Mouse (Mus musculus): ENCODE measurements at regions not wholly inside any gene's neighbourhood (a gene's known extent, or its start where the extent isn't known, plus 50 kb on each side); places are given as distances from the start of the nearest gene placed in this dataset.
A peak's percentile ranks its signal among the peaks of the same experiment; 100 is the strongest.

DNA sequence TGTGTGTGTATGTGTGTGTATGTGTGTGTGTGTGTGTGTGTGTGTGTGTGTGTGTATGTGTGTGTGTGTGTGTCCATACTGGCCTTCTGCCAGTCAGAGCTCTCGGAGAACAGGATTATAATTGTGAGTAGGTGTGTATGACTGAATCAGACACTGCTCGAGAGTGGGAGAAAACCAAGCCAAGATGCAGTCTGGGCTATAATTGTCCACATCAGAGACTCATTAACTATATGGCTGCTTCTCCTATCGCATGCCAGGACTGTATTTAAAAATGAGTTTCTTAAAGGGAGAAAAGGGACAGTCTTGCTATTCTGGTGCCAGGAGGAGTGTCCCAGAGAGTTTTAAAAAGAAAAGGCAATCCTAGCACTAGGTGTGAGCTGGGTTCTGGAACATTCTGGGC is 58.7 kb upstream of the Adpgk start:
- DNase-seq (ENCODE audit: low read depth) = peak; percentile 28

DNA sequence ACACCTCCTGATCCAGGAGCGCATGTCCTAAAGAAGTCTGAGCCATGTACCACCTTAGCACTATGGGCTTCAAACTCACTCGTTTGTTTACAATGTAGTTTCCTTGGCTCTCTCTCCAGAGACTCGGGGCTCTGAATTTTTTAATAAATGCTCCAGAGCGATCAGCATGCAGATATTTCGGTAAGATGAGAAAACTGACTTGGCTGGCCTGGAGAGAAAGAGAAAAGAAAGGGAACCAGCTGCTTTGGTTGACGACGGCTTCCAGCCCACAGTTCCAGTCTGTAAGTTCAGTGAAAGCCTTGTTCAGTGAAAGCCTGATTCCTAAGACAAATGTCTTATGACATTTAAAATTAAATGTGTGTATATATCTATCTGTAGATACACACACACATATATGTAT is 59.4 kb upstream of the Adpgk start:
- DNase-seq (ENCODE audit: low read depth) = no peak
- TF ChIP-seq CTCF (IDR thresholded peaks at IDR 0.05; ENCODE audit: borderline replicate concordance, extremely low read depth, insufficient read depth, insufficient read length) = no peak
- no peak for TF ChIP-seq POLR2A (IDR thresholded peaks at IDR 0.05; ENCODE audit: borderline replicate concordance, extremely low read depth, insufficient read depth, insufficient read length, poor library complexity, severe bottlenecking)

More for the DNA sequence above, 58.7 kb upstream of the Adpgk start:
- no peak for TF ChIP-seq POLR2A (IDR thresholded peaks at IDR 0.05; ENCODE audit: borderline replicate concordance, extremely low read depth, insufficient read depth, insufficient read length, poor library complexity, severe bottlenecking)

DNA sequence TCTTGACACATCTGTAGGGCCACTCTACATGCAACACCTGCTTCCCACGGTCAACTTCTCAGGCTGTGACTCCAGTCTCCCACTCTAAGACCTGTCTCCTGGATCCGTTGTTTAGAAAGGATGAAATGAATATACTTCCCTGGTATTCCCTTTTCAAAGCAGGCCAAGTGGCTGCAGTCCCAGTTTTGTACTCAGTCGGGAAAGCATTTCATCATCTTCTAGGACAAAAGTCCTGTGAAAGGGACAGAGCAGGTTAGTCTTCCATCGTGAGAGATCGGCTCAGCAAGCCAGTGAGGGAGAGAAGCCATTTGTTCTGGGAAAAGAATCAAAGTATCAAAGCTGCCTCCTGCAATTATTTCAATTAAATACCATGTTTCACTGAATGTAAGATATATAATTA is 60.2 kb upstream of the Adpgk start:
- peak; percentile 32 for DNase-seq (ENCODE audit: low read depth)
- TF ChIP-seq CTCF (IDR thresholded peaks at IDR 0.05; ENCODE audit: borderline replicate concordance, extremely low read depth, insufficient read depth, insufficient read length) = no peak
- TF ChIP-seq POLR2A (IDR thresholded peaks at IDR 0.05; ENCODE audit: borderline replicate concordance, extremely low read depth, insufficient read depth, insufficient read length, poor library complexity, severe bottlenecking) = no peak

DNA sequence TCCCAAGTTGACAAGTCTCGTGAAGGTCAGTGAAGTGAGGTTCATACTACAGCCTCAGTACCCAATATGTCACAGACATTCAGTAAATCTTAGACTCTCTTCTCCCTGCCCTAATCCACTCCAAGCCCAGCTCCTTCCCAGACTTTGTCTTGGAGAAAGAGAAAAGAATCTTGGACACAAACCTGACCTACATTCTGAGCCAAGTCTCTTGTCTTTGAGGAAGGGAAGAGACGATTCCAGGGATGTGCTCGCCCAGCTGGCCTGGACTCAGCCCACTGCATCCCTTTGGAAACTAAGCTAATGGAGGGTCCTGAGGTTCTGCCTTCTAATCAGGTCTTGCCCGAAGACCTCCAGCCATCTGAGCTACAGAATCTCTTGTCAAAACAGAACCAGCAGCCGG is 61.2 kb upstream of the Adpgk start:
- no peak for DNase-seq (ENCODE audit: low read depth)

DNA sequence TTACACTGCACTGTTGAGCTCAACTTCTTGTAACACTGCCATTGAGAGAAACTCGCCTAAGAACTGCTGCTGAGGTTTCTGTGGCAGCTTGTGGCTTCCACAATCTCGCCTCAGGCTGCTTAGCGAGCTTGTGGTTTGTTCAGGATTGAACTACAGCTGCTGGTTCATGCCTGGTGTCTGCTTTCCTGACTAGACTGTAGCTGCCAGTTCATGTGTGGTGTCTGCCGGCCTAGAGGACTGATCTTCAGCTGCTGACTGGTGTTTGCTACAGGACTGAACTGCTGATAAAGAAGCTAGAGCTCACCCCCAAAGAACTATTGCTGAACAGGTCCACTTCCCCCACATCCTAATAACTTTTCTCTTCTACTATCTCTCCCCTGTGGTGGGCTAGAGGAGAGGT is 63.4 kb upstream of the Adpgk start:
- DNase-seq (ENCODE audit: low read depth) = no peak
- TF ChIP-seq POLR2A (IDR thresholded peaks at IDR 0.05; ENCODE audit: borderline replicate concordance, extremely low read depth, insufficient read depth, insufficient read length, poor library complexity, severe bottlenecking) (no peak), CTCF (IDR thresholded peaks at IDR 0.05; ENCODE audit: borderline replicate concordance, extremely low read depth, insufficient read depth, insufficient read length) (no peak)

More for the DNA sequence above, 61.2 kb upstream of the Adpgk start:
- TF ChIP-seq POLR2A (IDR thresholded peaks at IDR 0.05; ENCODE audit: borderline replicate concordance, extremely low read depth, insufficient read depth, insufficient read length, poor library complexity, severe bottlenecking) (no peak), CTCF (IDR thresholded peaks at IDR 0.05; ENCODE audit: borderline replicate concordance, extremely low read depth, insufficient read depth, insufficient read length) (no peak)

DNA sequence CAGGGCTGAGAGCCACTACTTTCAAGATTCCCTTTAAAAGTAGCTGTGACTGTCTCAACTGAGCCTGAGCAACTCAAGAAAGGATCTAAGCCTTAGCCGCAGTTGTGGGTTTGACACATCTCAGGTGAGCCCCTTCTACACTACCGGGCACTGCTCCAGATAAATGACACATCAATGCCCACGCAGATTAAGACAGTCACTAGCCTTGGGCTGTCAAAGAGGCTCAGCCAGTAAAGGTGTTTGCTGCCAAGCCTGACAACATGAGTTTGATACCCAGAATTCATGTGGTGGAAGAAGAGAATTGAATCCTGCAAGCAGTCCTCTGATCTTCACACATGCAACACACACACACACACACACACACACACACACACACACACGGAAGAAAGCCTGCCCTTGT is 65.0 kb upstream of the Adpgk start:
- TF ChIP-seq CTCF (IDR thresholded peaks at IDR 0.05; ENCODE audit: borderline replicate concordance, extremely low read depth, insufficient read depth, insufficient read length) (no peak), POLR2A (IDR thresholded peaks at IDR 0.05; ENCODE audit: borderline replicate concordance, extremely low read depth, insufficient read depth, insufficient read length, poor library complexity, severe bottlenecking) (no peak)
- no peak for DNase-seq (ENCODE audit: low read depth)

DNA sequence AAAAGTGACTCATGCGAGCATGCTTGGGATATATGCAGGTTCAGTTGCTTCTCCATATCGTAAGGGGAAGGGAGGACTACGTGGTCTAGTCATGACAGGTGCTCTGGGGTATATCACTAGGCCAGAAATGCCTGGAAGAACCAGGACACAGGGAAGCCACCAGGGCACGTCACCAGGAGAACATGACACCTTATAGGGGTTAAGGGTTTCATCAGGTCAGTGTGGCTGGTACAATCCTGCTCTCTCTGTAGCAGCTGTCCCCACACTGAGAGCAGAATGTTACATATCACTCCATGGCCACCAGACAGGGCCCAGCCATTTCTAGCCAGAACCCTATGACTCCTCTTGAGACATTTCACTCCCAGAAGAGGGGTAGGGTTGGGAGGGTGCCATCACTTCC is 72.1 kb upstream of the Adpgk start:
- no peak for DNase-seq (ENCODE audit: low read depth)
- TF ChIP-seq CTCF (IDR thresholded peaks at IDR 0.05; ENCODE audit: borderline replicate concordance, extremely low read depth, insufficient read depth, insufficient read length) = no peak
- TF ChIP-seq POLR2A (IDR thresholded peaks at IDR 0.05; ENCODE audit: borderline replicate concordance, extremely low read depth, insufficient read depth, insufficient read length, poor library complexity, severe bottlenecking) = no peak

DNA sequence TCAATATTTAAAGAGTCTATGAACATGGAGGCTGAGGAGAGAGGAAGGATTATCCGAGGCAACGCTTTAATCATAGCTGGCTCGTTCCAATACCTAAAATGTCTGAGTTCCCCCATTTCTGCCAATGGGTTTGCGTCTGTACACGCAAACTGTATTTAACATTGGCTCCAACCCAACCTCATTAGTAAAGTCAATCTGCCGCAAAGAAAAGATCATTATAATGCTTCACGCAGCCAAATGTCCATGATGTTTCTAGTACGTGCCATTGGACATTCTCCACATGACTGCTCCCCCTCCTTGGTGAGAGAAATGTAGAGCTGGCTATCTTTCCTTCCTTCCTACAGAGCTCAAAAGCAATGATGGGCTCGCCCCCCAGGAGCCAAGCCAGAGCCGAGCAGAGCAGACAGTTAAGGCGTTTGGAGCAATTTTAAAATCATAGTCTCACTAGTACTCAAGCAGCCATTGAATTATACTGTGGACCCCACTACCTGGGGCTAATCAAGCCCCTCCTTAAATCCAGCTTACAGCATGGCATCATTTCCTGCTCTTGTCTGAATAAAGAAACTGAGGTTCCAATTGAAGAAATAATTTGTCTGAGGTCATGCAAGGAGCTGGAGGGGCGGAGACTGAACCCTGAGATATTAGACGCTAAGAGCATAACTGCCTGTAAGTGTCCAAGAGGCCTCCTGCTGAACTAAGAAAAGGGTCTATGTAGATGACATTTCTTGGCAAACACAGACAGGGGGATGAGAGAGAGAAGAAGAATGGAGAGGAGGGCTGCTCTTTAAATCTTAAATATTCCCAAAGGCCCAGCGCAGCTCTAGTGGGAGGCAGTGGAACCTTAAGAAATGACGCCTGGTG is 88.5 kb upstream of the Adpgk start:
- peak; percentile 89 for DNase-seq (ENCODE audit: low read depth)
- TF ChIP-seq POLR2A (IDR thresholded peaks at IDR 0.05; ENCODE audit: borderline replicate concordance, extremely low read depth, insufficient read depth, insufficient read length, poor library complexity, severe bottlenecking) = no peak
- TF ChIP-seq CTCF (IDR thresholded peaks at IDR 0.05; ENCODE audit: borderline replicate concordance, extremely low read depth, insufficient read depth, insufficient read length) = no peak

DNA sequence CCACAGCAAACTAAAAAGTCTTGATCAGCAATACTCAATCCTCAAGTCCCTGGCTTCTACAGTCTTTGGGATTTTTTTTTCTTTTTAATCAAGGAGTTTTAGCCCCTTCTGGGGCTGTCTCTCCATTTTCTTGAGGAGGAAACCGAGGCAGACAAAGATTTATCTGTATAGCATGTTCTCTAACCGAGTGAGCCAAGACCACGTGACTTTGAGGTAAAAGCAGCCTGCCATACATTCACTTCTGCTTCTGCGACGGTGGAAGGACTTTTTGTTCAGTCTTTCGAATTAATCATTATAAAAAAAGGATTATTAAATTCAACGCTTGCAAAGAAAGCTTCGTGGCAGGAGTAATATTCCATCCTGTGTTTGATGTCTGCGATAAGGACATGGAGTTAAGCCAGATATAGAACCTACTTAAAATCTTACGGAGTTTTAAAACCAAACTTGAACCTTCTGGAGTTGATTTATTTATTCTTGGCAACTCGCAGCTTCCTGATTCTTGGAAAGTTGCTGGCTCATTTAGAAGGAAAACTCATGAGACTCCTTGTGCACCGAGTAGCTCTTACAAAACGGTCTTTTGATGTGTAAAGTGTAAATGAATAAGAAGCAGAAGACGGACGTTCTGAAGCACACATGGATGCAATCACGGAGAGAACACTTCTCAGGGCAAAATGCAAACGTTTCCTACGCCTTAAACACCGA is 91.7 kb upstream of the Adpgk start:
- peak; percentile 19 for DNase-seq (ENCODE audit: low read depth)
- TF ChIP-seq POLR2A (IDR thresholded peaks at IDR 0.05; ENCODE audit: borderline replicate concordance, extremely low read depth, insufficient read depth, insufficient read length, poor library complexity, severe bottlenecking) (no peak), CTCF (IDR thresholded peaks at IDR 0.05; ENCODE audit: borderline replicate concordance, extremely low read depth, insufficient read depth, insufficient read length) (no peak)

DNA sequence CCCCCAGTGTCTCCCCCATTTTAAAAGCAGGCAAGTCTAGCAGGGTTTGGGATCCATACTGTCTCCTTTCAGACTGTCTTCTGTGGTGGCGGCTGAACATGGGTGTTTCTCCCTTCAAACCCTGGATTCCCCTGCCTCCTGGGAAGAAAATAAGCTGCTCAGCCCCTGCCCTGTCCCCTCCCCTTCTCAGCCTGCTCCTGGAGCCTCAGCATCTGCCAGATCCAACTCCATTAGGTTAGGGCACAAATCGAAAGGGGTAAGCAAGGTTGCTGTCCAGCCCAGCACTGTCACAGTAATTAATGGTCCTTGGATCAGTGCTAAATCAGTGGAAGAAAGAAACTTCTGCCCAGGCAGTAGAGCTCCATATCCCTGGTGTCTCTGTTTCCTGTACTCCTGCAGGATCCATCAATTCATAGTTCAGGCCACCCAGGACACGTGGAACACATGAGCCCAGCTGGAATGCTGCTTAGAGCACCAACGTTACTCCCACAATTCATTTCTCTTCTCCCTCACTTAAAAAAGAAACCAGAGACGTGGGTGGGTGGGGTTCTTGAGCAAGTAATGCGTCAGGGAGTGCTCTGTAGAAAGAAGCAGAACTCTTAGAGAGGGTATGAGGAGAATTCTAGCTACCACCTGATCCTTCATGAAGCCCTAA is 93.0 kb upstream of the Adpgk start:
- DNase-seq (ENCODE audit: low read depth) = no peak

DNA sequence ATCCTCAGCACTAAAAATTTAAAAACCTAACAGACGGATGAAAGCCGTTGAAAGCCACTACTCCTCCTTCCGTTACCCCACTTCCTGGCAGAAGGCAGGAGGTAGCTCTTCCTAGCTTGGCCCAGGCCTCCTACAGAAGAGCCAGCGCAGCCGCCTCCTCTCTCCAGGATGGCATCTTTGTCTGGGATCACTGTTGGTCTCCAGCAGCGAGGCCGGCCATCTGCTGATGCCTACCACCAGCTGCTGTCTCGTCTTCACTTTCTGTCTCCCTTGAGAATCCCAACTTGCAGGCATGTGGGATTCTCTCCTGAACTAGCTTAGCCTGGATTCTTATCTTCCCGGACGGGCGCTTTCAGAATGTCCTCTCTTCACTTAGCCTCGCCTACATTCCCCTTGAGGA is 93.9 kb upstream of the Adpgk start:
- peak; percentile 74 for DNase-seq (ENCODE audit: low read depth)
- no peak for TF ChIP-seq POLR2A (IDR thresholded peaks at IDR 0.05; ENCODE audit: borderline replicate concordance, extremely low read depth, insufficient read depth, insufficient read length, poor library complexity, severe bottlenecking)
- no peak for TF ChIP-seq CTCF (IDR thresholded peaks at IDR 0.05; ENCODE audit: borderline replicate concordance, extremely low read depth, insufficient read depth, insufficient read length)

More for the DNA sequence above, 93.0 kb upstream of the Adpgk start:
- TF ChIP-seq CTCF (IDR thresholded peaks at IDR 0.05; ENCODE audit: borderline replicate concordance, extremely low read depth, insufficient read depth, insufficient read length) = no peak
- TF ChIP-seq POLR2A (IDR thresholded peaks at IDR 0.05; ENCODE audit: borderline replicate concordance, extremely low read depth, insufficient read depth, insufficient read length, poor library complexity, severe bottlenecking) = no peak
